Mouse (Mus musculus) large intestine, adult 2 months (tissue): ENCODE measurements around the gene Tmem200a. TPM values are rescaled to one million over a fixed set of nuclear protein-coding genes. Genes with fewer than 3 reads are reported as not detected.
"Not testable (repeated sequence)": the region's sequence is repeated elsewhere in the genome, so short reads cannot be mapped to it uniquely, and the experiment has no call there.

Experiments used
- DNase-seq: peaks from one replicate; pipeline ENCODE4 v3.0.0-alpha.2; 2012; ENCODE audit warnings: low read depth, low spot score
- WGBS: fragments of 180-500 bp; shearing (Covaris S2); methylation state at CpG from one replicate; pipeline ENCODE4 v1.1.7; 2018; 5-methylcytosine and 5-hydroxymethylcytosine counted together
- polyA plus RNA-seq: library from polyadenylated mRNA; depleted of rRNA; stranded (reverse); fragments of >200 nt; gene quantifications from 2 replicates; pipeline ENCODE4 v1.2.3, GENCODE M21; 2012; rRNA removed

Tmem200a gene
- polyA plus RNA-seq, 1 experiment, result 1.2 TPM

- 58% methylated on average over 6 of the region's 6 CpGs for WGBS
- no peak for DNase-seq
These were observed 168.6 kb downstream of the Tmem200a start for GRCm38 (mm10) chr10:25910270-25910669.

DNA sequence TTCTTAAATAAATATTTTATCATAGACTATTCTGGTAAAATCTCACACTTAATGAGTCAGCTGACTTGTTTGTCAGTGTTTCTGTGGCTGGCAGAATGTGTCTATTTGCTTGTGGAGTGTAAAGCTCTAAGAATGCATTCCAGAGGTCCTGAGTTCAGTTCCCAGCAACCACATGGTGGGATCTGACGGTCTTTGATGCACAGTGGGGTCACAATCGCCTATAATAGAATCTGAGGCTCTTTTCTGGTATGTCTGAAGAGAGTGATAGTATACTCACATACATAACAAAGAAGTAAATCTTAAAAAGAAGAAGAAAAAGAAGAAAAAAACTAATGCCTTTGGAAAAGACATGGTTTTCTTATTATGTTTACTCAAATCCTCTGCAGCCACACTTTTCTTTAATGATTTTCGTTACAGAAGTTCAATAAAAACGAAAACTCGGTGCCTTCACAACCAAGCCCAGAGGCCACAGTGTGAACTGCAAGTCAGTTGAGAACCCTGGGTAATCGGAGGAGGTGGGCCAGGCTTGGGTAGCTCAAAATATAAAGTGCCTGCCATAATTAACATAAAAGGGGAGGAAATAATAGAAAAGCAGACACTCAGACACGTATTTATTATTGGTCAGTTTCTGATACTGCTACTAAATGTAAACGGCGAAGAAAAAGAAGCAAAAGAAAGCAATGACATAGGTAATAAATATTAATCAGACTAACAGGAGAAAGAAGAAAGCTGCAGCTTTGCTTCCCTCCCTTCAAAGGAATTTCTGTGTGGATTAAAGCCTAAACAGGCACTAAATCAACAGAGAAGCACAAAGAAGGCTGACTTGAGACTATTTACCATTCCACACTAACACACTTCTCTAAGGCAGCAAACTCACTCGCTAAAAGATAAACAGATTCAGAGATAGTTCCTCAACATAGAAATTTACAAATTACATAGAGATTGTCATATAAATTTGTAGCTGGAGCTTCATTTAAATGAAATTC, 170.5 kb downstream of the Tmem200a start:
- no peak for DNase-seq
- 37% methylated on average over 10 of the region's 10 CpGs for WGBS

GRCm38 (mm10) chr10:25894126-25894525, 184.7 kb downstream of the Tmem200a start:
- not testable (repeated sequence) for DNase-seq
- 88% methylated on average over 5 of the region's 5 CpGs for WGBS

DNA sequence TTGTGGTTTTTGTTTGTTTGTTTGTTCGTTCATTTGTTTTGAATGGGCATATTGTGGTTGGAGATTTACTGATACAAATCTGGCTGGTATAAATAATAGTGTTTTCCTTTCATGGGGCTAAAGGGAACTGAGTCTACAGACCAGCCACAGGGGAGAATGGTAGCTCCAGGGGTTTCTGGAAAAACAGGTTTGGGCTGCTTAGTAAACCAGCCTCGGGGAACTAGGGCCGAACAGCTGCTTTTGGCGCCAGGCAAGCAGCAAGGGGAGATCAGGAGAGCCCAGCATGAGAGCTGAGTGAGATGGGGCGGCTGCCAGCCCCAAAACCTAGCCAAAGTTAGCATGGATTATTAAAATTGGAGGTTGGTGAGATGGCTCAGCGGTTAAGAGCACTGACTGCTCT, 191.6 kb downstream of the Tmem200a start:
- DNase-seq, result no peak
- 43% methylated on average over 6 of the region's 6 CpGs for WGBS

DNA sequence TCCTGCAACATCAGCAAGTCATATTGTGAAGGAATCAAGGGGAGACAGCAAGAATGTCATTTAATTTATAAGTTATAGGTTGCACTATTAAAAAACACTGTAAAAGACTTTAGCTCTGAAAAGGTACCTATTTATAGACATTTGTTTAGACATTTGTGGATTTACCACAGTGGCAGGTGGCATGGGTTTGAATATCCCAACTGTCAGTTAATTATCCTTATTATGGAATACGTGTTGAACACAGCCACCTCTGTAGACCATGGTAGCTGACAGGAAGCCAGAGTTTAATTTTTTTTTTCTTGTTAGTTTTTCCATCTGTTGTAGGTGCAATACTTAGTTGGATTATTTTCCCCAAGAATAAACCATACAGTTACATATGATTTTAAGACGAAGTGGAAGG, 194.3 kb downstream of the Tmem200a start:
- no peak for DNase-seq
- WGBS, result 89% methylated on average over 2 of the region's 2 CpGs

GRCm38 (mm10) chr10:25877731-25878130, 201.1 kb downstream of the Tmem200a start:
- DNase-seq, result no peak
- 86% methylated on average over 2 of the region's 2 CpGs for whole genome bisulfite sequencing

DNA sequence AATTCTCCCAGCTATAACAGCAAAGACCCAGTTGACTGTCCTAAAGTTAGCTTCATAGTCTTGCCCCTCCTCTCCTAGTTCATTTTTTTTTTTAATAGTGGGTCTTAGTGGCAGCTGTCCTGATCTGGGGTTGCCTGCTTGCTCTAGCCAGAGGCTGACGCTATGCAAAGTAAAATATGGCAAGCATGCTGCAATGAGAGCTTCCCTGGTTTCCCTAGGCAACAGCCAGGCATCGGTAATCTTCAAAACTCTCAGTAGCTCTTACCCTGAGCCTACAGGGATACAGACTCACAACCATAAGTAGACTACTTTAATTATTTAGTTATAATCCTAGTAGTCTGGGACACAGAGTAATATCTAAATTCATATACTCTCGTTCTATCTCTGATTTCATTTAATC, 202.0 kb downstream of the Tmem200a start:
- DNase-seq, result no peak
- WGBS, result 71% methylated on average over 3 of the region's 3 CpGs

DNA sequence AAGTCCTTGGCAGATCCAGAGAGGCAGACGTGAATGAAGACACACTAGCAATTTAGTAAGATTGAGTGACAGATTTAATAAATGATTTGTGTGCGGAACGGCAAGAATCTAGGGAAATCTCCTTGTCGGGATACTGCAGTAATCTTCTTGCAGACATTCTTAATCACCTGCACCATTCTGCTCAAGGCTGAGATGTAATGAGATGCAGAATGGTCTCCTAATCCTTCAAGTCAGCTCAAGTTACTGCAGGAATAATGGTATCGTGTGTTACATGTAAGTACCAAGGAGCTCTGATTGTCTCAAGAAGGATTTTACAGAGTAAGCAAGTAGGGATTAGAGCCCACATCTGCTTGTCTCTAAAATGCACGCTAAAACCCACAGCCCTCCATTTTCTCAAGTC, 210.1 kb downstream of the Tmem200a start:
- WGBS, result 83% methylated on average over 6 of the region's 6 CpGs
- DNase-seq, result no peak

Other genes with a start within 250 kb of the Tmem200a start
- gene Gm9767, start 797 bp downstream of the Tmem200a start, polyA plus RNA-seq, result not detected in 2 replicates
- gene Samd3, start 150.7 kb upstream of the Tmem200a start, polyA plus RNA-seq, result 0.07 TPM in 2 replicates